Mouse (Mus musculus) heart, postnatal 36 days (tissue): ENCODE data around the gene Dnajc8. TPM values are rescaled to one million over a fixed set of nuclear protein-coding genes. Genes with fewer than 3 reads are reported as not detected.
A peak's percentile ranks its signal among the peaks of the same experiment; 100 is the strongest.

Experiments
- DNase-seq, 2 experiments: peaks; one replicate each; pipeline ENCODE4 v3.0.0; 2021 to 2022
- intact Hi-C: fragments of 180-260 bp; cut with DNase I; formaldehyde crosslinking; loops from one replicate; pipeline ENCODE4 v1.15.1; 2025
- total RNA-seq, 2 experiments: library from RNA; stranded (reverse); gene quantifications; 2 replicates each; pipeline ENCODE4 v1.2.3; 2021

Gene Dnajc8
- total RNA-seq, 2 experiments from 2014 or later = 50.9 to 63.2 TPM

GRCm38 (mm10) chr4:132513395-132514273, 21.7 kb upstream of the Dnajc8 start:
- intact Hi-C loops = loop anchor here (1.0 to 5.0 kb wide), 4 partner anchors 50 to 301 kb away; partner anchors contain the start of genes Med18 and Ythdf2
- DNase-seq = no peak

- intact Hi-C loops = loop anchor here (1.0 to 5.0 kb wide), 4 partner anchors 51 to 302 kb away; partner anchors contain the start of genes Med18 and Ythdf2
- peak; percentile 89 to 91 for DNase-seq
These were observed 20.7 kb upstream of the Dnajc8 start for GRCm38 (mm10) chr4:132514555-132515135.

- DNase-seq = peak; percentile 84 to 86
- intact Hi-C loops = loop anchor here (1.0 kb wide), 1 partner anchor 170 kb away; no protein-coding TSS in a partner anchor
These were observed 19.8 kb upstream of the Dnajc8 start for GRCm38 (mm10) chr4:132515369-132516155.

GRCm38 (mm10) chr4:132518066-132518465, 17.3 kb upstream of the Dnajc8 start:
- DNase-seq = no peak
- intact Hi-C loops = no loop called here

- DNase-seq = no peak
- intact Hi-C loops = no loop called here
These were observed 16.2 kb upstream of the Dnajc8 start for GRCm38 (mm10) chr4:132519188-132519587.

- intact Hi-C loops = no loop called here
- no peak for DNase-seq
These were observed 11.0 kb upstream of the Dnajc8 start for GRCm38 (mm10) chr4:132524321-132524741.

GRCm38 (mm10) chr4:132524808-132525207, 10.5 kb upstream of the Dnajc8 start:
- intact Hi-C loops = no loop called here
- DNase-seq = no peak

GRCm38 (mm10) chr4:132526678-132527077, 8.7 kb upstream of the Dnajc8 start:
- DNase-seq = no peak

GRCm38 (mm10) chr4:132527917-132528522, 7.3 kb upstream of the Dnajc8 start:
- intact Hi-C loops = no loop called here
- DNase-seq = no peak

More at GRCm38 (mm10) chr4:132526678-132527077, 8.7 kb upstream of the Dnajc8 start:
- intact Hi-C loops = no loop called here

- intact Hi-C loops = no loop called here
- DNase-seq = no peak
These were observed 6.0 kb upstream of the Dnajc8 start for GRCm38 (mm10) chr4:132529344-132529743.

- intact Hi-C loops = no loop called here
- DNase-seq = no peak
These were observed 5.1 kb upstream of the Dnajc8 start for GRCm38 (mm10) chr4:132530033-132530804.

- peak in 1 of 2 experiments; percentile 26 for DNase-seq
- intact Hi-C loops = no loop called here
These were observed 2.9 kb upstream of the Dnajc8 start for GRCm38 (mm10) chr4:132532496-132532895.

GRCm38 (mm10) chr4:132532981-132533916, 2.1 kb upstream of the Dnajc8 start, which contains the start of gene Atpif1:
Gene Atpif1 (minus strand): TSS chr4:132533659.
- peak; percentile 83 to 87 for DNase-seq
- intact Hi-C loops = no loop called here

GRCm38 (mm10) chr4:132539481-132539880, 4.1 kb downstream of the Dnajc8 start:
- intact Hi-C loops = no loop called here
- no peak for DNase-seq

- DNase-seq = no peak
These were observed 6.1 kb downstream of the Dnajc8 start for GRCm38 (mm10) chr4:132541413-132541812.

GRCm38 (mm10) chr4:132542724-132543123, 7.4 kb downstream of the Dnajc8 start:
- intact Hi-C loops = loop anchor here (10.0 kb wide), 1 partner anchor 382 kb away; the partner anchor contains the start of gene Fam76a
- DNase-seq = no peak

More at GRCm38 (mm10) chr4:132541413-132541812, 6.1 kb downstream of the Dnajc8 start:
- intact Hi-C loops = loop anchor here (10.0 kb wide), 1 partner anchor 383 kb away; the partner anchor contains the start of gene Fam76a

GRCm38 (mm10) chr4:132545851-132546250, 10.5 kb downstream of the Dnajc8 start:
- peak; percentile 74 to 75 for DNase-seq
- intact Hi-C loops = loop anchor here (1.0 to 10.0 kb wide), 3 partner anchors 89 to 379 kb away; partner anchors contain the start of gene Fam76a

- DNase-seq = no peak
- intact Hi-C loops = loop anchor here (2.0 kb wide), 1 partner anchor 81 kb away; no protein-coding TSS in a partner anchor
These were observed 18.9 kb downstream of the Dnajc8 start for GRCm38 (mm10) chr4:132554221-132554620.
